Mouse (Mus musculus) olfactory bulb, adult 2 months (tissue): ENCODE data around the gene Vezt. TPM values are rescaled to one million over a fixed set of nuclear protein-coding genes. Genes with fewer than 3 reads are reported as not detected.

Experiments used
- H3K27ac ChIP-seq: fragments of 200-500 bp; 2 replicates; pipeline ENCODE4 v1.5.1; 2012; ENCODE audit warnings: low read depth, low read length; ENCODE audit not compliant: insufficient read depth
- H3K4me1 ChIP-seq: fragments of 200-500 bp; 2 replicates; pipeline ENCODE4 v1.6.1; 2012; ENCODE audit warnings: low read length; ENCODE audit not compliant: control insufficient read depth, insufficient read depth
- H3K4me3 ChIP-seq: fragments of 200-500 bp; 2 replicates; pipeline ENCODE4 v1.5.1; 2012; ENCODE audit warnings: mild to moderate bottlenecking, low read depth, low read length, moderate library complexity; ENCODE audit not compliant: insufficient read depth
- CTCF ChIP-seq: fragments of 200-500 bp; IDR thresholded peaks from 2 replicates; pipeline ENCODE4 v1.5.1; 2012; ENCODE audit warnings: low read depth, mild to moderate bottlenecking, low read length, moderate library complexity; ENCODE audit not compliant: insufficient read depth
- POLR2A ChIP-seq: fragments of 200-500 bp; IDR thresholded peaks from 2 replicates; pipeline ENCODE4 v1.6.1; 2012; ENCODE audit warnings: mild to moderate bottlenecking, low read depth, low read length, moderate library complexity; ENCODE audit not compliant: insufficient read depth
- WGBS: fragments of 180-500 bp; shearing (Covaris S2); methylation state at CpG from one replicate; pipeline ENCODE4 v1.1.7; 2018; 5-methylcytosine and 5-hydroxymethylcytosine counted together
- polyA plus RNA-seq: library from polyadenylated mRNA; stranded (reverse); fragments of >200 nt; gene quantifications from 2 replicates; pipeline ENCODE4 v1.2.4, GENCODE M21; 2012; ENCODE audit warnings: low replicate concordance; ENCODE audit not compliant: missing spikeins, insufficient read depth, insufficient read length

The Vezt gene
- polyA plus RNA-seq, 1 experiment: not detected

- Histone ChIP-seq H3K27ac (no peak overlapping the region), H3K4me1 (peaks cover 10% of the 10 kb centered on the region), H3K4me3 (no peak overlapping the region)
- TF ChIP-seq CTCF (no peak), POLR2A (no peak)
- 85% methylated on average over 5 of the region's 5 CpGs for WGBS
Measured at GRCm38 (mm10) chr10:93911326-93911725, 124.3 kb downstream of the Vezt start.

DNA sequence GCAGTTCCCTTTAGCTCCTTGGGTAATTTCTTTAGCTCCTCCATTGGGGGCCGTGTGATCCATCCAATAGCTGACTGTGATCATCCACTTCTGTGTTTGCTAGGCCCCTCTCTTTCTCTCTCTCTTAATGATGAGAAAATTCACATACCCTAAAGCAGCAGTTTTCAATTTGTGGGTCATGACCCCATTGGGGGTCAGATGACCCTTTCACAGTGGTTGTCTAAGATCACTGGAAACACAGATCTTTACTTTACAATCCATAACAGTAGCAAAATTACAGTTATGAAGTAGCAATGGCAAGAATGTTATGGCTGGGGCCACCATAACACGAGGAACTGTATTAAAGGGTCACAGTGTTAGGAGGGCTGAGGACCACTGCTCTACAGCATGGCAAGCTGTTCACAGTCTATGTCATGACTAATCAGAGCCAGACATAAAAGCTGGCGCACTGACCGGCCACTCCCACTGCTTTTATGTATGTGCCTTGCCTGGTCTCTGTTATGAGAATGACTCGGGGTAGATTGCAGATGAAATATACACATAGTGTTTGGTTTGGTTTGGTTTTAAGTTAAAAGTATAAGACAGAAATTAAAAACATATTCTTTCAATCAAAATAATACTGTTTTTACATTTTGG lies 125.7 kb downstream of the Vezt start:
- H3K27ac ChIP-seq: no peak overlapping the region
- peaks cover 1% of the 10 kb centered on the region for H3K4me1 ChIP-seq
- WGBS: 89% methylated on average over 5 of the region's 5 CpGs
- no peak overlapping the region for H3K4me3 ChIP-seq
- no peak for TF ChIP-seq POLR2A
- TF ChIP-seq CTCF: no peak

DNA sequence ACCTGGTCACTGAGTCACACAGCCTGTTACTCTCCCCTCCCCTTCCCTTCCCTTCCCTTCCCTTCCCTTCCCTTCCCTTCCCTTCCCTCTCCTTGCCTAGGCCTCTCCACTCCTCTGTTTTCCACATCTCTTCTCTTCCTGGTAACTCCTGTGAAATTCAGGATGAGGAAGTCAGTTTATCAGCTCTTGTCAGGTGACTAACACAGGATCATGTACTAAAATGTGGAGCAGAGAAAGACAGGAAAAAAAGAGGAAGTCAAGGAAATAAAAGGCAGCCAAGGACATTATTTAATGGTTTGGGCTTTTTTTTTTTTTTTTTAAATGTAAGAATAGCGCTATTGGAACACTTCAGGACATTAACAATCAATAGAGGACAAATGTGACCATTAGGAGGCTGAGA lies 126.6 kb downstream of the Vezt start:
- no peaks in the 10 kb centered on the region; the same call in 1 of the 2 replicates for H3K4me1 ChIP-seq
- no peak overlapping the region for H3K27ac ChIP-seq
- 90% methylated on average over 1 of the region's 1 CpGs for WGBS
- no peak for TF ChIP-seq CTCF
- no peak for TF ChIP-seq POLR2A
- H3K4me3 ChIP-seq: no peak overlapping the region

- Histone ChIP-seq H3K4me3 (no peak overlapping the region), H3K27ac (no peak overlapping the region), H3K4me1 (no peaks in the 10 kb centered on the region; the same call in 1 of the 2 replicates)
- TF ChIP-seq POLR2A (no peak), CTCF (no peak)
- 94% methylated on average over 7 of the region's 7 CpGs for WGBS
Measured at GRCm38 (mm10) chr10:93908540-93908939, 127.1 kb downstream of the Vezt start.

DNA sequence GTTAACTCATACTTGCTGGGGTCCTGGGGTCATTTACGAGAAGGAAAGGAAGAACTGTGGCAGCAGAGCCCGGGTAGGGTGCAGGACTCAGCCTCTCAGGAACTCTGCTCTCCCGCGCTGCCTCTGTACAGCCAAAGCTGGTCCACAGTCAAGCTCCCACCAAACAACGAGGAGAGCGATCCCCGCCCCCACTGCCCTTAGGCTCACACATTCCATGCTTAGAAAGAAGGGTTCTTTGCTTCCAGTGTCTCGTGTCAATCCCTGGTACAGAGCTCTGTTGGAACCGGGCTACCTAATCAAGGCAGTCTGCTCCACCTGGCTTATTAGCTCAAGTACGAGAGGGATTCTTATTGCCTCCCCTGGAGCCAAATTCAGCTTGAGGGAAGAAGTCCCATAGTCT lies 128.2 kb downstream of the Vezt start:
- H3K4me1 ChIP-seq: no peaks in the 10 kb centered on the region
- no peak overlapping the region for H3K27ac ChIP-seq
- no peak for TF ChIP-seq CTCF
- no peak for TF ChIP-seq POLR2A
- 58% methylated on average over 10 of the region's 10 CpGs for WGBS
- no peak overlapping the region for H3K4me3 ChIP-seq

GRCm38 (mm10) chr10:93899907-93900306 lies 135.7 kb downstream of the Vezt start:
- no peak for TF ChIP-seq POLR2A
- no peak for TF ChIP-seq CTCF
- Histone ChIP-seq H3K4me3 (no peak overlapping the region), H3K4me1 (no peaks in the 10 kb centered on the region), H3K27ac (no peak overlapping the region)
- WGBS: 93% methylated on average over 11 of the region's 11 CpGs

- no peak overlapping the region for H3K4me3 ChIP-seq
- H3K4me1 ChIP-seq: no peaks in the 10 kb centered on the region
- TF ChIP-seq POLR2A: no peak
- 65% methylated on average over 2 of the region's 2 CpGs for WGBS
- no peak overlapping the region for H3K27ac ChIP-seq
Measured at GRCm38 (mm10) chr10:93899303-93899702, 136.3 kb downstream of the Vezt start.

- no peak within 1 kb of the TSS for H3K27ac ChIP-seq
- 53% methylated on average over 7 of the region's 7 CpGs for WGBS
- H3K4me1 ChIP-seq: no peaks in the 10 kb centered on the region
- no peak within 1 kb of the TSS for H3K4me3 ChIP-seq
- TF ChIP-seq CTCF: no peak
- no peak for TF ChIP-seq POLR2A
Measured at GRCm38 (mm10) chr10:93897043-93897646, 138.5 kb downstream of the Vezt start, which contains the start of gene Metap2. Metap2 (minus strand) TSS chr10:93897093.

DNA sequence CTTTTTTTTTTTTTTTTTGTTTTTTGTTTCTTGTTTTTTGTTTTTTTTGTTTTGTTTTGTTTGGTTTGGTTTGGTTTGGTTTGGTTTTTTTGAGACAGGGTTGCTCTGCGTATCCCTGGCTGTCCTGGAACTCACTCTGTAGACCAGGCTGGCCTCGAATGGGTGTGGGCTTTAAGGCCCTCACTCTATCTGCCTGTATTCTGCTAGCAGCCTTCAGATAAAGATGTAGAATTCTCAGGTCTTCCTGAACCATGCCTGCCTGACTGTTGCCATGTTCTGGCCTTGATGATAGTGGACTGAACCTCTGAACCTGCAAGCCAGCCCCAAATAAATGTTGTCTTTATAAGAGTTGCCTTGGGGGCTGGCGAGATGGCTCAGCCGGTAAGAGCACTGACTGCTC lies 143.1 kb downstream of the Vezt start:
- no peak overlapping the region for H3K4me3 ChIP-seq
- H3K4me1 ChIP-seq: no peaks in the 10 kb centered on the region
- 88% methylated on average over 4 of the region's 4 CpGs for WGBS
- H3K27ac ChIP-seq: no peak overlapping the region
- TF ChIP-seq CTCF (no peak), POLR2A (no peak)
